Mouse (Mus musculus): ENCODE measurements around the gene Plekhj1. TPM values are rescaled to one million over a fixed set of nuclear protein-coding genes. Genes with fewer than 3 reads are reported as not detected.

Plekhj1 gene
- polyA plus RNA-seq, 1 experiment, result 41.8 TPM

- H3K27ac ChIP-seq (ENCODE audit: insufficient read depth, low read depth, low read length), result no peak overlapping the region
- H3K27me3 ChIP-seq (ENCODE audit: control insufficient read depth, insufficient read depth, low read length), result no peaks in the 10 kb centered on the region
- 86% methylated on average over 2 of the region's 2 CpGs for WGBS
- peaks cover 32% of the 10 kb centered on the region for H3K36me3 ChIP-seq (ENCODE audit: control insufficient read depth, insufficient read depth, low read length)
- no peak for TF ChIP-seq POLR2A (IDR thresholded peaks at IDR 0.05; ENCODE audit: low read depth, low read length)
- no peak for TF ChIP-seq CTCF (IDR thresholded peaks at IDR 0.05; ENCODE audit: extremely low read depth, insufficient read length, insufficient replicate concordance, low read depth, low read length)
- no peak overlapping the region for H3K4me3 ChIP-seq (ENCODE audit: low read depth, low read length)
- H3K4me1 ChIP-seq (ENCODE audit: control insufficient read depth, insufficient read depth, insufficient read length, low read length), result peaks cover 32% of the 10 kb centered on the region
These were observed 34.9 kb downstream of the Plekhj1 start for GRCm38 (mm10) chr10:80763502-80763901.

- Histone ChIP-seq H3K4me1 (ENCODE audit: control insufficient read depth, insufficient read depth, insufficient read length, low read length) (peaks cover 47% of the 10 kb centered on the region), H3K4me3 (ENCODE audit: low read depth, low read length) (no peak overlapping the region), H3K27me3 (ENCODE audit: control insufficient read depth, insufficient read depth, low read length) (no peaks in the 10 kb centered on the region), H3K27ac (ENCODE audit: insufficient read depth, low read depth, low read length) (0 out of 2 replicates have a peak overlapping the region, but pooled peaks have one; percentile 78), H3K36me3 (ENCODE audit: control insufficient read depth, insufficient read depth, low read length) (peaks cover 17% of the 10 kb centered on the region)
- no peak for TF ChIP-seq CTCF (IDR thresholded peaks at IDR 0.05; ENCODE audit: extremely low read depth, insufficient read length, insufficient replicate concordance, low read depth, low read length)
- TF ChIP-seq POLR2A (IDR thresholded peaks at IDR 0.05; ENCODE audit: low read depth, low read length), result no peak
- WGBS, result 57% methylated on average over 3 of the region's 3 CpGs
These were observed 36.6 kb downstream of the Plekhj1 start for GRCm38 (mm10) chr10:80761821-80762220.

- WGBS, result 37% methylated on average over 4 of the region's 4 CpGs
- H3K27ac ChIP-seq (ENCODE audit: insufficient read depth, low read depth, low read length), result peak overlapping the region; percentile 97
- peak overlapping the region; percentile 57 for H3K4me3 ChIP-seq (ENCODE audit: low read depth, low read length)
- no peaks in the 10 kb centered on the region for H3K27me3 ChIP-seq (ENCODE audit: control insufficient read depth, insufficient read depth, low read length)
- H3K4me1 ChIP-seq (ENCODE audit: control insufficient read depth, insufficient read depth, insufficient read length, low read length), result peaks cover 53% of the 10 kb centered on the region
- H3K36me3 ChIP-seq (ENCODE audit: control insufficient read depth, insufficient read depth, low read length), result peaks cover 9% of the 10 kb centered on the region
- peak; percentile 20; the same call in 1 of the 2 replicates for TF ChIP-seq CTCF (IDR thresholded peaks at IDR 0.05; ENCODE audit: extremely low read depth, insufficient read length, insufficient replicate concordance, low read depth, low read length)
- peak; percentile 67; the same call in 1 of the 2 replicates for TF ChIP-seq POLR2A (IDR thresholded peaks at IDR 0.05; ENCODE audit: low read depth, low read length)
These were observed 37.6 kb downstream of the Plekhj1 start for GRCm38 (mm10) chr10:80760596-80761524.

GRCm38 (mm10) chr10:80758651-80759050, 39.8 kb downstream of the Plekhj1 start:
- WGBS, result 26% methylated on average over 7 of the region's 7 CpGs
- TF ChIP-seq POLR2A (IDR thresholded peaks at IDR 0.05; ENCODE audit: low read depth, low read length) (no peak), CTCF (IDR thresholded peaks at IDR 0.05; ENCODE audit: extremely low read depth, insufficient read length, insufficient replicate concordance, low read depth, low read length) (no peak)
- H3K36me3 ChIP-seq (ENCODE audit: control insufficient read depth, insufficient read depth, low read length), result no peaks in the 10 kb centered on the region
- no peak overlapping the region for H3K4me3 ChIP-seq (ENCODE audit: low read depth, low read length)
- peak overlapping the region; percentile 76 for H3K27ac ChIP-seq (ENCODE audit: insufficient read depth, low read depth, low read length)
- no peaks in the 10 kb centered on the region for H3K27me3 ChIP-seq (ENCODE audit: control insufficient read depth, insufficient read depth, low read length)
- H3K4me1 ChIP-seq (ENCODE audit: control insufficient read depth, insufficient read depth, insufficient read length, low read length), result peaks cover 49% of the 10 kb centered on the region

- Histone ChIP-seq H3K27ac (ENCODE audit: insufficient read depth, low read depth, low read length) (peak overlapping the region; percentile 51), H3K36me3 (ENCODE audit: control insufficient read depth, insufficient read depth, low read length) (no peaks in the 10 kb centered on the region), H3K4me3 (ENCODE audit: low read depth, low read length) (no peak overlapping the region), H3K4me1 (ENCODE audit: control insufficient read depth, insufficient read depth, insufficient read length, low read length) (peaks cover 43% of the 10 kb centered on the region; the same call in 1 of the 2 replicates), H3K27me3 (ENCODE audit: control insufficient read depth, insufficient read depth, low read length) (no peaks in the 10 kb centered on the region)
- TF ChIP-seq CTCF (IDR thresholded peaks at IDR 0.05; ENCODE audit: extremely low read depth, insufficient read length, insufficient replicate concordance, low read depth, low read length) (peak; percentile 76; the same call in 1 of the 2 replicates), POLR2A (IDR thresholded peaks at IDR 0.05; ENCODE audit: low read depth, low read length) (no peak)
- WGBS, result 25% methylated on average over 5 of the region's 5 CpGs
These were observed 40.7 kb downstream of the Plekhj1 start for GRCm38 (mm10) chr10:80757717-80758116.

- H3K27me3 ChIP-seq (ENCODE audit: control insufficient read depth, insufficient read depth, low read length), result no peaks in the 10 kb centered on the region
- TF ChIP-seq CTCF (IDR thresholded peaks at IDR 0.05; ENCODE audit: extremely low read depth, insufficient read length, insufficient replicate concordance, low read depth, low read length) (no peak), POLR2A (IDR thresholded peaks at IDR 0.05; ENCODE audit: low read depth, low read length) (no peak)
- H3K27ac ChIP-seq (ENCODE audit: insufficient read depth, low read depth, low read length), result no peak overlapping the region
- H3K4me1 ChIP-seq (ENCODE audit: control insufficient read depth, insufficient read depth, insufficient read length, low read length), result peaks cover 46% of the 10 kb centered on the region; the same call in 1 of the 2 replicates
- H3K4me3 ChIP-seq (ENCODE audit: low read depth, low read length), result peak overlapping the region; percentile 8; the same call in 1 of the 2 replicates
- WGBS, result 45% methylated on average over 4 of the region's 4 CpGs
- H3K36me3 ChIP-seq (ENCODE audit: control insufficient read depth, insufficient read depth, low read length), result no peaks in the 10 kb centered on the region
These were observed 41.5 kb downstream of the Plekhj1 start for GRCm38 (mm10) chr10:80756967-80757366.

- Histone ChIP-seq H3K4me1 (ENCODE audit: control insufficient read depth, insufficient read depth, insufficient read length, low read length) (peaks cover 42% of the 10 kb centered on the region; the same call in 1 of the 2 replicates), H3K27ac (ENCODE audit: insufficient read depth, low read depth, low read length) (peak overlapping the region; percentile 26; the same call in 1 of the 2 replicates), H3K4me3 (ENCODE audit: low read depth, low read length) (peak overlapping the region; percentile 98), H3K36me3 (ENCODE audit: control insufficient read depth, insufficient read depth, low read length) (no peaks in the 10 kb centered on the region), H3K27me3 (ENCODE audit: control insufficient read depth, insufficient read depth, low read length) (no peaks in the 10 kb centered on the region)
- 30% methylated on average over 2 of the region's 2 CpGs for WGBS
- no peak for TF ChIP-seq CTCF (IDR thresholded peaks at IDR 0.05; ENCODE audit: extremely low read depth, insufficient read length, insufficient replicate concordance, low read depth, low read length)
- TF ChIP-seq POLR2A (IDR thresholded peaks at IDR 0.05; ENCODE audit: low read depth, low read length), result no peak
These were observed 41.9 kb downstream of the Plekhj1 start for GRCm38 (mm10) chr10:80756509-80756908.
